Mouse (Mus musculus) granulocyte monocyte progenitor cell, adult 5-6 weeks (primary cell): ENCODE results near the gene Arsb. TPM values are rescaled to one million over a fixed set of nuclear protein-coding genes. Genes with fewer than 3 reads are reported as not detected.
"Not testable (repeated sequence)": the region's sequence is repeated elsewhere in the genome, so short reads cannot be mapped to it uniquely, and the experiment has no call there.

Source experiments
- ATAC-seq: replicated peaks from 2 replicates; pipeline ENCODE4 v1.8.0; 2016; ENCODE audit warnings: mild to moderate bottlenecking, moderate TSS enrichment, inconsistent platforms; ENCODE audit not compliant: poor library complexity, severe bottlenecking
- total RNA-seq, 2 experiments: library from RNA; stranded (forward) in 1 of 2; stranded (reverse) in 1 of 2; fragments of 200-712, 200-1000 nt in 1 of 2; fragments of >200 nt in 1 of 2; fragmentation: Nextera tagmentation in 1 of 2; gene quantifications; 2 replicates each; pipeline ENCODE4 v1.2.3; 2014 to 2017

Gene Arsb
- total RNA-seq, 2 experiments from 2014 or later: 40.6 to 112 TPM

DNA sequence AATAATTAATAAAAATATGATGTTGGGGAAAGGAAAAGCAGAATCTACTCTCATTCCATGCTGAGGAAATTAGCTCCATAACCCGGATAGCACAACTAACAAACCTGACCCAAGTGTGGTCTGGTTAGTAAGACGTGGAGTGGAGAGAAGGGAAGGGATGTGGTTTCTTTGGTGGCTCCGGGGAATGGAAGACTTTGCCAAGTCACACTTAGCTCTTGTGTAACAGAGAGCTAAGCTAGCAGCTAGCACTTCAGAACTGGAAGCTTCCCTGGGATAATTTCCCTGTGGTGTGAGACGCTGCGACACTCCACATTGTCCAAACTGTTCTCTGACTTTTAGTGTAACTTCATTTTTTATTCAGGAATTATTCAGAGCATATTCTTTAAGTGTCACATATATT is 198.7 kb downstream of the Arsb start:
- peak; percentile 98 for ATAC-seq

- ATAC-seq: no peak
Measured at GRCm38 (mm10) chr13:93972423-93972822, 201.0 kb downstream of the Arsb start.

- ATAC-seq: no peak
Measured at GRCm38 (mm10) chr13:93975668-93976067, 204.2 kb downstream of the Arsb start.

DNA sequence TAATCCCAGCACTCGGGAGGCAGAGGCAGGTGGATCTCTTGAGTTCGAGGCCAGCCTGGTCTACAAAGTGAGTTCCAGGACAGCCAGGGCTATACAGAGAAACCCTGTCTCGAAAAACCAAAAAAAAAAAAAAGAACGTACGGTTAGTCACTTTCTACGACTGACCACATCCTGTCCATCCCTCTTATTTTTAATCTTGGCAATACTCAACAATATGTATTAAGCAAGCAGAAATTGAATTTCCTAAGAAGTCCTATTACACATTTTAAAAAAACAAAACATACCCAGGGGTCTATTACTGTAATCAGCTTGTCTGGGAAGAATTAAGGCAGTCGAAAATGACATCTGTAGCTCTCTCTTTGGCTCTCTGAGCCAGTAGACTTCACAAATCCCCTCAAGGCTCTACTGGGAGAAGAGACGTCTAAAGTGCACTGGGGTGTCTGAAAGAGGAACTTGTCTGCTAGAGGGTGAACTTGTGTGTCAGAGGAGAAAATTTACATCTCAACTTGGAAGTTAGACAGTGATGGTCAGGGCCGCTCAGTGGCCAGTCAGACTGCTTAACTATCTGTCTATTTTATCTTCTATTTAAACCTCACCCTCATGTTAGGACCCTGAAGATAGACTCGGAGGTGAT is 205.6 kb downstream of the Arsb start:
- peak; percentile 84 for ATAC-seq

- peak; percentile 65 for ATAC-seq
Measured at GRCm38 (mm10) chr13:93978703-93979495, 207.5 kb downstream of the Arsb start.

GRCm38 (mm10) chr13:93979754-93980153 is 208.3 kb downstream of the Arsb start:
- ATAC-seq: no peak

GRCm38 (mm10) chr13:93984521-93984920 is 213.1 kb downstream of the Arsb start:
- ATAC-seq: no peak

- ATAC-seq: no peak
Measured at GRCm38 (mm10) chr13:93985181-93985580, 213.8 kb downstream of the Arsb start.

DNA sequence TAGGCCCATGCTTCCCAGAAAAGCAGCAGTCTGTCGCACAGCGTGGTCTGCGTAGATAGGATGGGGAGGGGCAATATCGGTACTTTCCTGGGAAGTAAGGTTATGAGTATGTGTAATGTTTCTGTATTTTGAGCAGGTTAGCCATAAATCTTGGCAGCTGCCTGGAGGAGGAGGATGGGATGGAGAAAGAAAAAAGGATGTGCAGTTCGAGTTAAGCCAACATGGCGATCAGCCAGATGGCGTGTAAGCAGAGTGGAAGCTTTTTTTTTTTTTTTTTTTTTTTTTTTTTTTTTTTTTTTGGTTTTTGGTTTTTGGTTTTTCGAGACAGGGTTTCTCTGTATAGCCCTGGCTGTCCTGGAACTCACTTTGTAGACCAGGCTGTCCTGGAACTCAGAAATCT is 214.3 kb downstream of the Arsb start:
- ATAC-seq: not testable (repeated sequence)

GRCm38 (mm10) chr13:93987611-93988010 is 216.2 kb downstream of the Arsb start:
- no peak for ATAC-seq

- no peak for ATAC-seq
Measured at GRCm38 (mm10) chr13:93989208-93989607, 217.8 kb downstream of the Arsb start.

DNA sequence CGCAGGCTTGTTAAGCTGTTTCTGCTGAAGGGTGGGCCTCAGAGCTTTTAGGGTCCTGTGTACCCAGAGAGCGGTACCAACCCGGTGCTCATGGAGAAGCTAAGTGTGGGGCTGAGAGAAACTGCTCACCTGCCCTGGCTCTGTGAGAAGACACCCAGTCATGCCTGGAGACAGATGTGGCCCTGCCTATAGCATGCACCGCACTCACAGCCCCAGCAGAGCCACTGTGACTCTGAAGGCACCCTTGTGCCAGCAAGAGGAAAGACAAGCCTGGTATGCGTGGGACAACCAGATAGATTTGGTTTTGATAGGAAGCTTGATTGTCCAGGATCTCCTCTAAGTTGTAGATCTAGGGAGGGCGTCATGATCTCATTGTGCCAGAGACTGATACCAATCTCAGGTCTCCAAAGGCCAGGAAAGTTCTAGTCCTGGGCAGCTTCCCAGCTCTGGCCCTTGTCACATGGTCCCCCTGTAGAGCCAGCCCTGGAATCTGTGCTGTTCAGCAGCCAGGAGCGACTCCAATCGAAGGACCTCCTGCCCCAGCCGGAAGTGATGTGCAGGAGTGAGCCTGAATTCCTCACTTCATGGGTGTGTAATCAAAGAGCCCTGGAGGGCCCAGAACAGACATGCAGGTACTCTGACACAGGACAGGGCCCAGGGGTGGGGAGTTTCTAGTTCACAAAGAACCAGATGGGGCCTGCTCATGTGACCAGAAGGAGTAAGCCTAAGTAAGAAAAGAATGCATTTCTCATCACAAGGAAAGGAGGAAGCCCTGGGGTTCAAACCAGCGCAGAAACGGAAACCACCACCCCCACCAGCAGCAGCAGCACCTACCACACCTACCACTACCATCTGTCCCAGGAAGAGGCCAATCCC is 218.5 kb downstream of the Arsb start:
- peak; percentile 61 for ATAC-seq

DNA sequence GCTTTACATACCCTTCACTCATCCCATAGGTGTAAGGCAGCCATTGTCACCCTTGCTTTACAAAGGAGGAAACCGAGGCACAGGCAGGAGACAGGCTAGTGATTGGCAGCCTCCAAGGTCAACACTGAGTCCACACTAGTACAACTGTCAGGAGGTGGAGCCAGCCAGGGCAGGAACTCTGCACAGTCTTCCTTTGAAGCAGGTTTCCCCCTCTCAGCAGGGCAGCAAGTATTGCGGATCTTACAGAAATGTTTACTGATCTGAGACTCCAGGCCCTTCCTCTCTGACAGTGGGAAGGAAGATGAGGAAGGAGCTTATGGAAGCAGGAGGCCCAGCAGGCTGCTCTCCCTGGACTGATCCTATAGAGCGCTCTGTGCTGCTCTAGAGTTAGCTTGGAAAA is 219.4 kb downstream of the Arsb start:
- no peak for ATAC-seq

- no peak for ATAC-seq
Measured at GRCm38 (mm10) chr13:93992342-93992882, 221.0 kb downstream of the Arsb start.

Other genes with a start within 250 kb of the Arsb start
- gene Bhmt, start 133.7 kb upstream of the Arsb start, total RNA-seq (2014; fragmentation: Nextera tagmentation): not detected in 2 replicates
- gene Bhmt, start 133.7 kb upstream of the Arsb start, total RNA-seq (2017): not detected in 2 replicates
- gene Bhmt2, start 97.3 kb upstream of the Arsb start, total RNA-seq (2014; fragmentation: Nextera tagmentation): not detected in 2 replicates
- gene Bhmt2, start 97.3 kb upstream of the Arsb start, total RNA-seq (2017): not detected in 2 replicates
- gene Dmgdh, start 97.2 kb upstream of the Arsb start, total RNA-seq (2014; fragmentation: Nextera tagmentation): not detected in 2 replicates
- gene Dmgdh, start 97.2 kb upstream of the Arsb start, total RNA-seq (2017): not detected in 2 replicates